Mouse (Mus musculus): ENCODE data around the gene Map2k5.

Gene Map2k5

DNA sequence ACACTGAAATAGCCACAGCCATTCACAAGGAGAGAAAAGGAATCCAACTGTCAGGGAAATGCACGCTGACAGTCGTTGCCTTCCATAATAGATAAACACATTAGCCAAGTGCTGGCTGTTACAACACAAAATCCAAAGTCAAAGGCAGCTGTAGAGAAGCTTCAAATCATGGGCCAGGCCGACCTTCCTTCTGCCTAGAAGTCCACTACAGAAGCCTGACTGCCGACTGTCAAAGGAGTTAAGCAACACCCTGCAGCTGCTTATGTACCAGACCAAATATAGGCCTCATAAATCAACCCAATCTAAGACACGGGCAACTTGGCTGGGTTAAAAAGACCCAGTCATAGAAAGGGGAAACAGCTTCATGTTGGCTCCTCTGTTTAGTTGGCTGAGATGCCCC is 68.7 kb downstream of the Map2k5 start:
- TF ChIP-seq GATA4 (IDR thresholded peaks at IDR 0.05; ENCODE audit: insufficient replicate concordance, low read length): no peak

DNA sequence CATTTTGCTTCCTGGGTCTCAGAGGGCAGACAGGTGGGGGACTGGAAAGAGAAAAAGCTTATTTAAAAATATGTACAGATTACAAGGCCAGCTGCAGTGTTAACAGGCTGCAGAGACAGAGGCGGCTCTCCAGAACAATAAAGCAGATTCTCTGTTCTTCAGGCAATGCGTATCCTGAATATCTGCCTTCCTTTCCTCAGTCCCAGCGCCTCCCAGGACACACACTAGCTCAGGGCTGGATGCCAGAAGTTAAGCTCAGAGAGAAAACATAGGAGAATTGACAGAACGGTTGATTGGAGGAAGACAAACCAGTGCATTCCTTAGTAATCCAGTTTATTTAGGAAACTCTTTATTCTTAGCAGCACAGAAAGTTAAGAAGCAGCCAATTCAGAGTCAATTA is 69.3 kb downstream of the Map2k5 start:
- TF ChIP-seq GATA4 (IDR thresholded peaks at IDR 0.05; ENCODE audit: insufficient replicate concordance, low read length): no peak

GRCm38 (mm10) chr9:63302511-63302910 is 75.2 kb downstream of the Map2k5 start:
- TF ChIP-seq GATA4 (IDR thresholded peaks at IDR 0.05; ENCODE audit: insufficient replicate concordance, low read length): no peak

DNA sequence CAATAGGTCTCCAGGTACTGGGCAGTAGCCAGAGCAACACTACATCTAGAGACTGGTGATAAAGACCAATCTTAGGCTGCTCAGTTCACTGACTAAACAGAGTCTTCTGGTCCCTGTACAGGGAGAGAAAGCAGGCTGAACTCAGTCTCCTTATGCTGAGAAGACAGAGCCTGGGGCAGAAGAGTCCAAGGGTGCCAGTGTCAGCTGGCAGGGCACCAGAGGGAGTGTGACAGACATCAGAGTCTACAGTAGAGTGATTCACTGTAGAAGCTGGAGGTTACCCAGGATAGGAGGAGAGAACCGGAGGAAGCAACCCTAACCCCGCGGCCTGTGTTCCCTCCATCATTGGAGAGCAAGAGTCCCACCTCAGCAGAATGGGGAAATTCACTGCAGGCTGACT is 79.0 kb downstream of the Map2k5 start:
- TF ChIP-seq GATA4 (IDR thresholded peaks at IDR 0.05; ENCODE audit: insufficient replicate concordance, low read length): no peak

- TF ChIP-seq GATA4 (IDR thresholded peaks at IDR 0.05; ENCODE audit: insufficient replicate concordance, low read length): no peak
Observed at GRCm38 (mm10) chr9:63295551-63295958, 82.1 kb downstream of the Map2k5 start.

- no peak for TF ChIP-seq GATA4 (IDR thresholded peaks at IDR 0.05; ENCODE audit: insufficient replicate concordance, low read length)
Observed at GRCm38 (mm10) chr9:63294846-63295245, 82.9 kb downstream of the Map2k5 start.

DNA sequence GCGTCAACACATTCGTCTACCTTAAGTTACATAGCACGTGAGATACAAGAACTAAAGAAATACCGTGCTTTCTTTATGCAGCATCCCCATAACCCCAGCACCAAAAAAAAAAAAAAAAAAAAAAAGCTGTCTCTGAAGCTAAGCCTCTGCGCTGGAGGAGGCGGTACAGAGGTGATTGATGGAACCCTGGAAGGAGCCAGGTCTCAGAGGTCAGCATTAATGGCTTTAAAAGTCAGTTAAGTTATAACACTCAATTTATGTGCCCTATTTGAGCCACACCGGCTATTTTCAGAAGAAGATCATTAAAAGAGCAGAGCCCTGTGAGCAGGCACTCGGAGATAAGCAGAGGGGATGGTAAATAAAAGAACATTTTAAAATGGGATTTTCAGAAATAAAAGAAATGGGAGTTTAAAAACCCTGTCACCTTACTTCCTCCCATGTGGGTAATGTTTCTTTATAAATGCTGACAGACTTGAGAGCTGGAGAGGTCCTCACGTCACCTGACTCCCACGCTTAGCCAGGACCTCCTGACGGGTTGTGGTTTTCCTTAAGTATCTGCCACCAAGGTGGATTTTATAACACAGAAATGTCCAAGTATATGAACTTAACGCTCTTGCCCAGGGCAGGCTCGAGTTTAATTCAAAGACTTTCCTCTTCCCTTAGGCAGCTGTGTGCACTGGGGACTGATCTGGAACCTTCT is 83.8 kb downstream of the Map2k5 start:
- TF ChIP-seq GATA4 (IDR thresholded peaks at IDR 0.05; ENCODE audit: insufficient replicate concordance, low read length): no peak

GRCm38 (mm10) chr9:63288676-63289075 is 89.0 kb downstream of the Map2k5 start:
- no peak for TF ChIP-seq GATA4 (IDR thresholded peaks at IDR 0.05; ENCODE audit: insufficient replicate concordance, low read length)

DNA sequence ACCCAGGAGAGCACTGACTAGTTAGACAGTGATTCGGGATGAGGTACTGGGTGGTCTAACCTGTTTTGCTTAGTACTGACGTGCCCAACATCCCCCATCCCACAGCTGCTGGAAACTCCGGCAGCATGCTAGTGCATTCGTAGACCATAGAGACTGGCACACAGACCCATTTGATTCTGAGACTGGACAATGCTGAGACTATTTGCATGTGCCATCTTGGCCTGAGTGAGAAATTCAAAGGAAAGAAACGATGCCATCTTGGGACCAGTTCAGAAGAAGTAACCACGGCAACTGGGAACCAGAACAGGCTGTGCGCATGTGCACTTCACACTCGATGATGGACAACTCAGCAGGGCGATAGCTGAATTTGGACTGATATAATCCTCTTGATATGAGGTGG is 93.3 kb downstream of the Map2k5 start:
- no peak for TF ChIP-seq GATA4 (IDR thresholded peaks at IDR 0.05; ENCODE audit: insufficient replicate concordance, low read length)

DNA sequence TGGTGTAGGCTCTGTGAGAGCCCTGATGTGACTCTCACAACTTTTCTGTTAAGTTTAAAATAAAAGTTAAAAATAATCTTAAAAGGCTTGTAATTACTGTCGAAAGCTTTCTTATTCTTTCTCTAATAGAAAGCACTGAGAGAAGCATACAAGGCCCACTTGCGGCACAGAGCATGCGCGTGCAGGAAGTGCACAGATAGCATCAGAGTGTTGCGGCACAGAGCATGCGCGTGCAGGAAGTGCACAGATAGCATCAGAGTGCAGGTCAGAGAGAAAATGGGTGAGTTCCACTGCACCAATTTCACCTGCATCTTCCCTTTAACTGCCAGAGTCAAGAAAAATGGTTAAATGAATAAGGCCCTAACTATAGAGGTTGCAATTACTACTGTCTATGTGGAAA is 95.7 kb downstream of the Map2k5 start:
- no peak for TF ChIP-seq GATA4 (IDR thresholded peaks at IDR 0.05; ENCODE audit: insufficient replicate concordance, low read length)

DNA sequence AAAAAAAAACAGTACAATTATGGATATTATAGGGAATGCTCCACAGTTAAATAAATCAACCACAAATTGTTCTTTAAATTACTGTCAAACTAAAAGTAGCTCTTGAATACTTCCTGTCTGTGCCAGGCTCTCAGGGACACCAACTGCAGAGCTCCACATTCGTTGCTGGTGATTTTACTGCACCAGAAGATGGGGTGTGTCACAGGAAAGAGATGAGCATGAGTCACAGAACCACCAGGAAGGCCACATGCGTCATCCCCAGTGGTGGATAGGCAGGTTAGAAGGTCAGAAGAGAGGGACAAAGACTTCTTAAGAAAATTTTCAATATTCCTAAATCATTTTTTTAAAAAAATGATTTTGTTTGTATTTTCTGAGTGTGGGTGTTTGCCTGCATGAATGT is 96.6 kb downstream of the Map2k5 start:
- TF ChIP-seq GATA4 (IDR thresholded peaks at IDR 0.05; ENCODE audit: insufficient replicate concordance, low read length): no peak

- no peak for TF ChIP-seq GATA4 (IDR thresholded peaks at IDR 0.05; ENCODE audit: insufficient replicate concordance, low read length)
Observed at GRCm38 (mm10) chr9:63273781-63274180, 103.9 kb downstream of the Map2k5 start.

DNA sequence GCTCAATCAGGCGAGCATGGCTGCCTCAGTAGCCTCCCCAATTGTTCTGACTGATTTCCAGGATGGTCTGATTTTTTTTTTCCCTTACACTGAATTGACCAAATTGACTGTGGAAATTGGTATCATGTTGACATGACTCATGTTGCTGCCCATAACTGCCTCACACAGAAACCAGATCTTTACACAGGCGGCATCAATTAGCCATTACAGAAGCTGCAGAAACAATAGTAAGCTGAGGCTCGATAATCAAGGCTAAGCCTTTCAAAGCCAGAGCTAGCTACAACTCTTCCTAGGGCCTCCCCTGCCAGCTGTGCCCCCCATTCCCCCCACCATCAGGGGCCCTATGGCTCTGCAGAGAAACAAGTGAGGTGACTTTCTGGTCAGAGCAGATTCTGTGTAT is 107.9 kb downstream of the Map2k5 start:
- TF ChIP-seq GATA4 (IDR thresholded peaks at IDR 0.05; ENCODE audit: insufficient replicate concordance, low read length): no peak

DNA sequence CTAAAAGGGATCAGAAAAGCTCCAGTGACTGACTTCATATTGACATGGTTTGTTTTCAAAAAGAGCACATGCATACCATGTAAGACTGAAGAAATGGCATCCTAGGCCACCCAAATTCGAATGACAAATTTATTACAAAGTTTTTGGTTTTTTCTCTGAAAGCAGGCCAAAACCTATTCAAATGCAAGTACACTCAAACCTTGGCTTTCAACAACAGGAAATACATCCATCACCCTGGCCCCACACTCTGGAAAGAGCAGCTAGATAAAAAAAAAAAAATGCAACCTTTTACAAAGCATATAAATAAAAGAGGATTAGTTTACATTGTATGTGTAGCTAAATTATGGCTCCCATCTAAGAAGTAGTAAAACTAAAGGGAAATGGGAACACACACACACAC is 114.5 kb downstream of the Map2k5 start:
- no peak for TF ChIP-seq GATA4 (IDR thresholded peaks at IDR 0.05; ENCODE audit: insufficient replicate concordance, low read length)

- TF ChIP-seq GATA4 (IDR thresholded peaks at IDR 0.05; ENCODE audit: insufficient replicate concordance, low read length): no peak
Observed at GRCm38 (mm10) chr9:63258768-63259167, 118.9 kb downstream of the Map2k5 start.

- TF ChIP-seq GATA4 (IDR thresholded peaks at IDR 0.05; ENCODE audit: insufficient replicate concordance, low read length): no peak
Observed at GRCm38 (mm10) chr9:63257739-63258138, 120.0 kb downstream of the Map2k5 start.

All from liver, adult (tissue).